Mouse (Mus musculus) left cerebral cortex, postnatal 10 days (tissue): ENCODE measurements around the gene Gm5767. TPM values are rescaled to one million over a fixed set of nuclear protein-coding genes. Genes with fewer than 3 reads are reported as not detected.
"Not testable (repeated sequence)": the region's sequence is repeated elsewhere in the genome, so short reads cannot be mapped to it uniquely, and the experiment has no call there.

Experiments
- DNase-seq, 2 experiments: peaks; one replicate each; pipeline ENCODE4 v3.0.0; 2021 to 2022; ENCODE audit warnings: low spot score in 2 of 2, mixed read lengths in 1 of 2; ENCODE audit errors: extremely low spot score in 1 of 2
- intact Hi-C: fragments of 180-260 bp; cut with DNase I; formaldehyde crosslinking; loops from one replicate; pipeline ENCODE4 v1.15.1; 2025
- total RNA-seq, 2 experiments: library from RNA; stranded (reverse); gene quantifications; 2 replicates each; pipeline ENCODE4 v1.2.3; 2021

The Gm5767 gene
- total RNA-seq, 2 experiments from 2014 or later, result not detected

- intact Hi-C loops, result loop anchor here (5.0 kb wide), 2 partner anchors 80 to 180 kb away; no protein-coding TSS in a partner anchor
- DNase-seq, result peak in 1 of 2 experiments; percentile 18
Observed at GRCm38 (mm10) chr16:8687559-8688112, 7.1 kb downstream of the Gm5767 start.

- DNase-seq, result peak; percentile 40
- intact Hi-C loops, result loop anchor here (5.0 kb wide), 2 partner anchors 77 to 177 kb away; no protein-coding TSS in a partner anchor
Observed at GRCm38 (mm10) chr16:8689979-8690656, 9.5 kb downstream of the Gm5767 start.

DNA sequence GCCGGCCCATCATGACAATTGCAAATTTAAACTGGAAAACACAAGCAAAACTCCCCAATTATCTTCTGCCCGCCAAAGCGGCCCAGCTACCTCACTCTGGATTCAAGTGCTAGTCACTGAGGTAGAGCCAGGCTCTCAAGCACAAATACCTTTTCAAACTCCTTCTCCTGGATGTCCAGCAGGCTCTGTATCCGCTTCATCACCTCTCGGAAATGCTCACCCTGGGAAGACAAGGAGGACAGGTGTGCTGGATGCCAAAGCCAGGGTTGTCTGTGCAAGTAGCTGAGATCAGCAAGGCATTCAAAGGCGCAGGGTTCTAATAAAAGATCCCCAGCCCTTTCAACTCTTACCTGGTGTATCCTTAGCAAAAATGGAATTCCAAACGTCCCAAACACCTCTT lies 10.6 kb downstream of the Gm5767 start:
- intact Hi-C loops, result no loop called here
- peak in 1 of 2 experiments; percentile 4 for DNase-seq

- intact Hi-C loops, result loop anchor here (5.0 kb wide), 1 partner anchor 143 kb away; no protein-coding TSS in a partner anchor
- DNase-seq, result no peak
Observed at GRCm38 (mm10) chr16:8699556-8699955, 19.0 kb downstream of the Gm5767 start.

- intact Hi-C loops, result no loop called here
- no peak for DNase-seq
Observed at GRCm38 (mm10) chr16:8700586-8700985, 20.0 kb downstream of the Gm5767 start.

DNA sequence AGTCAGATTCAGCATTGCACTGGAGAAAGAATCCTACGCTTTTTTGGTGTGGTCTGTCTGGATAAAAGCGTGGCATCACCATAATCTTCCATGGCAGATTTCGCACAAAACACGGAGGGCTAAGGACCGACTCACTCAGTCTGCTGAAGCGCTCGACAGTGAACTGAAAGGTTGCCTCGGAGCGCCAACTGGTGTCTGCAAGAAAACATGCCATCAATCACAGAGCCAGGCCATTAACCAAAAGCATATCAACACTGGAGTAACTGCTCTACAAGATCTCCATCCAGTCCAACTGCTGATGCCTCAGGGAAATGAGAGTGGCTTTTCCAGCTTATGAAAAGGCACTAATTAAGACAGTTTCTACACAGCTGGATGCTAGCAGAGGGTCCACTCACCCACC lies 31.4 kb downstream of the Gm5767 start:
- no peak for DNase-seq
- intact Hi-C loops, result no loop called here

- DNase-seq, result no peak
- intact Hi-C loops, result no loop called here
Observed at GRCm38 (mm10) chr16:8714851-8715250, 34.3 kb downstream of the Gm5767 start.

DNA sequence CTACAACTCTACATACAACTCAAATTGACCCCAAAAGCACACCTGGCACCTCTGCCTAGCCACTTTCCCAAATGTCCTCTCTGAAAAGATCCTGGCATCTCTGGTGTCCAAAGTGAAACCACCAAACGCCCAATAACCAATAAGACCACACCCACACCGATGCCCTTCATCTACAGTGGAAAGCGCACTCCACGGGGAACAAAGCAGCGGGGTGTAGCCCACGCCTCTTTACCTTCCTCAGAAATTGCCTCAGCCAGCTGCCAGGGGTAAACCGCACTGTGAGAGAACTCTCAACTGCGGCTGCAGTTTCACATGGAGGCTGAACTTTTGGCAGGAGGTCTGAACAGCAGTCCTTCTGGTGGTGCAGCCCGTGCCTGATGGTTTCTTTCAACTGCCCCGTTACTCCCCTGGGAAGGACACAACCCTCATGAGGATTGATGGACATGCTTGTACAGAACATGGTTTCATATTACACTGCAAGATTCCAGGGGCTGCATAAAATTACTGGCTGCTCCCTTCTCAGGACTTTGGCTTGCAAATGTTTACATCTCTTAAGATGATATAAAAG lies 35.0 kb downstream of the Gm5767 start:
- DNase-seq, result no peak
- intact Hi-C loops, result no loop called here

DNA sequence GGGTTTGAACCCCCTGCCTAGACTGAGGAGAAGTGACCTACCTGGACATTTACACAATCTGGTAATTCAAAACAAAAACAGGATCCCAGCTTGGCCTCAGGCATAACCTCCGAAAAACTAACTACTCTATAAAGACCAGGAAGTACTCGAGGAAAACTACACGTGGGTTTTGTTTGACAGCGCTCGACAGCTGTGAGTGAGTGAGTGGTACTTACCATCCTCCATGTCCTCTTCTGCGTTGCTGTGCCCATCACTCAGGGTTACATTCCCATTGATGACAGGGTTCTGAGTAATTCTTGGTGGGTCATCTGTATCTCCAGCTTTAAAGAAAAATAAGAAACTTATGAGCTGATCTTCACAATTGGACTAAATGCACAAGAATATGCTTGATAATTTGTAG lies 35.7 kb downstream of the Gm5767 start:
- no peak for DNase-seq
- intact Hi-C loops, result no loop called here

DNA sequence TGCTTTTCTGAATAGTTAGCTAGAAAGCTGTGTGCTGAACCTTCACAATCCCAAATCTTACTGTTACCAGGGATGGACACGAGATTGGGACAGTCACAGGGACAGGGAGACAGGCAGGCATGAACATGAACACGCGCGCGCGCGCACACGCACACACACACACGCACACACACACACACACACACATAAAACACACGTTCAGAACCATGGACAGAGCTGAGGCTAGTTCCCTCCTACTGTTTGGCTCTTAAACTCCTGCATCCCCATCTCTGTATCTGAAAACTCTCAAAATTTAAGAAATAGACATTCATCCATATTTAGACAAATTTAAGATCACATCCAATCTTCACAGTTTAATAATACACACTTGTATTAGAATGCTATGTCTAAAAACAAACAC lies 37.2 kb downstream of the Gm5767 start:
- intact Hi-C loops, result no loop called here
- no peak for DNase-seq

- intact Hi-C loops, result no loop called here
Observed at GRCm38 (mm10) chr16:8720447-8720846, 39.9 kb downstream of the Gm5767 start.

GRCm38 (mm10) chr16:8724031-8724430 lies 43.5 kb downstream of the Gm5767 start:
- intact Hi-C loops, result no loop called here
- DNase-seq, result no peak

More at GRCm38 (mm10) chr16:8720447-8720846, 39.9 kb downstream of the Gm5767 start:
- no peak for DNase-seq

DNA sequence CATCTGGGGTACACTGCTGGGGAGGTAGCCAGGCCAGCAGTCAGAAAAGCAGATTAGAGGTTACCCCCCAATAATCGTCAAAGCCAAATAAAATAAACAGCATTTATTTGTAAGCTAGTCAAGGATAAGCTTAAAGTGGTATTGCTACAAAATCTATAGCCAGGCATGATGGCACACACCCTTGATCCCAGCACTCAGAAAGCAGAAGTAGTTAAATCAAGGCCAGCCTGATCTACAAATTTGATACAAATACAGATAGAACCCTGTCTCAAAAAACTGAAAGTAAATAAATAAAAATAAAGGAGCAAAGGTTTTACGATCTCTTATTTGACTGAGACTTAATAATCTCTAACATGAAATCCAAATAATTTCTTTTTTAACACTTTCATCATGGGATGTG lies 45.2 kb downstream of the Gm5767 start:
- DNase-seq, result no peak
- intact Hi-C loops, result no loop called here

- DNase-seq, result no peak
Observed at GRCm38 (mm10) chr16:8728111-8728748, 47.7 kb downstream of the Gm5767 start.

GRCm38 (mm10) chr16:8731630-8732029 lies 51.1 kb downstream of the Gm5767 start:
- intact Hi-C loops, result no loop called here
- DNase-seq, result no peak

More at GRCm38 (mm10) chr16:8728111-8728748, 47.7 kb downstream of the Gm5767 start:
- intact Hi-C loops, result no loop called here

- DNase-seq, intact Hi-C loops: not testable (repeated sequence)
Observed at GRCm38 (mm10) chr16:8732450-8732849, 51.9 kb downstream of the Gm5767 start.
